Mouse (Mus musculus) olfactory bulb, adult 2 months (tissue): ENCODE data around the gene Rtf2.

Source experiments
- CTCF ChIP-seq: fragments of 200-500 bp; IDR thresholded peaks from 2 replicates; pipeline ENCODE4 v1.5.1; 2012; ENCODE audit warnings: low read depth, mild to moderate bottlenecking, low read length, moderate library complexity; ENCODE audit not compliant: insufficient read depth
- POLR2A ChIP-seq: fragments of 200-500 bp; IDR thresholded peaks from 2 replicates; pipeline ENCODE4 v1.6.1; 2012; ENCODE audit warnings: mild to moderate bottlenecking, low read depth, low read length, moderate library complexity; ENCODE audit not compliant: insufficient read depth

DNA sequence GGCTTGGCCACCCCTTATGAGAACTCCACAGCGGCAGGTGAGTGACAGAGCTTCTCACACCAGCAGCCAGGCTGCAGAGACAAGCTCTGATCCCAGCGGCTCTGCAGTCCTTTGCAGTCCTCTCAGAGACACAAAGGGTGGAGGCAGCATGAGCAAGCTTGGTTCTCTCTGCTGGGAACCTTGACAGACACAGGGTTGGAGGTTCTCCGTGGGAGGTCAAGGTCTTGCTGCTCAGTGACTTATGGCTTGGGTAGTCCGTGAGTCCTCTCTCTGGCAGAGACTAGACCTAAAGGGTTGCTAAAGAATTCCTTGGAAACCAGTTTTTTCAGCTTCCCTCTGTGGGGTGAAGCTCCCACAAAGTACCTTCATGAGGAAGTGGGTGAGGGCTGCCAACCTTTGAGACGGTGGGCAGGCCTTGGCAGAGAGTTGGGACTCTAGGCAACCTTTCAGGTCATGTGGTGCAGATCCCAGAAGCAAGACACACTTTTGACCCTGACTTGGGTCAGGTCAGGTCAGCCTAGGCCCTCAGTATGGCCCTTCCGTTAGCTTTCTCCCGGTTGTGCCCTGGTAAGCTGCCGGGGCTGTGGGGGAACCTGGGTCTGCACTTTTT, 56.5 kb downstream of the Rtf2 start:
- TF ChIP-seq CTCF (no peak), POLR2A (no peak)
